Mouse (Mus musculus) hindbrain, embryonic 10.5 days (tissue): ENCODE results near the gene Itfg1. TPM values are rescaled to one million over a fixed set of nuclear protein-coding genes. Genes with fewer than 3 reads are reported as not detected.
A peak's percentile ranks its signal among the peaks of the same experiment; 100 is the strongest.
"Not testable (repeated sequence)": the region's sequence is repeated elsewhere in the genome, so short reads cannot be mapped to it uniquely, and the experiment has no call there.

Experiments
- DNase-seq: peaks from one replicate; pipeline ENCODE4 v3.0.0-alpha.2; 2017; ENCODE audit warnings: low spot score
- H3K27ac ChIP-seq: fragments of 300-500 bp; sonication (generic); 2 replicates; pipeline ENCODE4 v1.5.1; 2016; ENCODE audit warnings: mild to moderate bottlenecking, moderate library complexity
- H3K27me3 ChIP-seq: fragments of 300-500 bp; sonication (generic); 2 replicates; pipeline ENCODE4 v1.6.1; 2016; ENCODE audit warnings: mild to moderate bottlenecking; ENCODE audit not compliant: poor library complexity, insufficient read depth, severe bottlenecking
- H3K36me3 ChIP-seq: fragments of 300-500 bp; sonication (generic); 2 replicates; pipeline ENCODE4 v1.6.1; 2016; ENCODE audit warnings: mild to moderate bottlenecking, moderate library complexity
- H3K4me1 ChIP-seq: fragments of 300-500 bp; sonication (generic); replicated peaks from 2 replicates; pipeline ENCODE4 v1.6.1; 2016; ENCODE audit warnings: mild to moderate bottlenecking
- H3K4me3 ChIP-seq: fragments of 300-500 bp; sonication (generic); 2 replicates; pipeline ENCODE4 v1.5.1; 2016; ENCODE audit warnings: mild to moderate bottlenecking, moderate library complexity
- H3K9me3 ChIP-seq: fragments of 300-500 bp; sonication (generic); 2 replicates; pipeline ENCODE4 v1.6.1; 2016; ENCODE audit warnings: mild to moderate bottlenecking, moderate library complexity
- WGBS: fragments of 180-500 bp; shearing (Covaris S2); methylation state at CpG from one replicate; pipeline ENCODE4 v1.1.7; 2016; 5-methylcytosine and 5-hydroxymethylcytosine counted together
- polyA plus RNA-seq: library from polyadenylated mRNA; unstranded; fragments of >200 nt; fragmentation: Nextera tagmentation; extraction: Ambion mirVana; gene quantifications from 2 replicates; pipeline ENCODE4 v1.2.1, GENCODE M21; 2016

The Itfg1 gene
- 63.9 and 73.8 TPM in 2 replicates for polyA plus RNA-seq

- Histone ChIP-seq H3K4me3 (peak within 1 kb of the TSS; percentile 90), H3K27me3 (no peaks in the 10 kb centered on the region), H3K27ac (peak within 1 kb of the TSS; percentile 96), H3K4me1 (peaks cover 18% of the 10 kb centered on the region), H3K36me3 (peaks cover 20% of the 10 kb centered on the region), H3K9me3 (no peaks in the 10 kb centered on the region)
- DNase-seq: peak; percentile 95
- WGBS: under 1% methylated on average over 54 of the region's 54 CpGs
These were observed at the start of gene Itfg1, which contains the start of gene Phkb for GRCm38 (mm10) chr8:85840657-85841488. TSS of gene Itfg1 (minus strand) at chr8:85840921. TSS of gene Phkb (plus strand) at chr8:85840959.

GRCm38 (mm10) chr8:85884811-85885210 is 44.1 kb upstream of the Itfg1 start:
- 94% methylated on average over 3 of the region's 3 CpGs for WGBS
- Histone ChIP-seq H3K36me3 (peaks cover 42% of the 10 kb centered on the region), H3K4me1 (no peaks in the 10 kb centered on the region), H3K4me3 (no peak overlapping the region), H3K27me3 (no peaks in the 10 kb centered on the region), H3K9me3 (no peaks in the 10 kb centered on the region), H3K27ac (no peak overlapping the region)
- DNase-seq: no peak

- H3K9me3 ChIP-seq: no peaks in the 10 kb centered on the region
- H3K36me3 ChIP-seq: peaks cover 40% of the 10 kb centered on the region
- no peak for DNase-seq
- H3K27me3 ChIP-seq: no peaks in the 10 kb centered on the region
- H3K4me1 ChIP-seq: no peaks in the 10 kb centered on the region
- H3K4me3 ChIP-seq: no peak overlapping the region
- no peak overlapping the region for H3K27ac ChIP-seq
- WGBS: 95% methylated on average over 7 of the region's 7 CpGs
These were observed 38.9 kb upstream of the Itfg1 start for GRCm38 (mm10) chr8:85879624-85880023.

GRCm38 (mm10) chr8:85877976-85878375 is 37.3 kb upstream of the Itfg1 start:
- Histone ChIP-seq H3K4me3 (no peak overlapping the region), H3K36me3 (peaks cover 30% of the 10 kb centered on the region), H3K27ac (no peak overlapping the region), H3K27me3 (no peaks in the 10 kb centered on the region), H3K4me1 (no peaks in the 10 kb centered on the region), H3K9me3 (no peaks in the 10 kb centered on the region)
- 97% methylated on average over 8 of the region's 8 CpGs for WGBS
- DNase-seq: no peak

GRCm38 (mm10) chr8:85871660-85872059 is 30.9 kb upstream of the Itfg1 start:
- Histone ChIP-seq H3K4me3 (no peak overlapping the region), H3K27ac (no peak overlapping the region), H3K4me1 (no peaks in the 10 kb centered on the region), H3K27me3 (no peaks in the 10 kb centered on the region), H3K36me3 (no peaks in the 10 kb centered on the region), H3K9me3 (no peaks in the 10 kb centered on the region)
- 78% methylated on average over 2 of the region's 2 CpGs for WGBS
- no peak for DNase-seq

GRCm38 (mm10) chr8:85862381-85862780 is 21.7 kb upstream of the Itfg1 start:
- H3K27ac ChIP-seq: no peak overlapping the region
- no peaks in the 10 kb centered on the region for H3K27me3 ChIP-seq
- H3K36me3 ChIP-seq: no peaks in the 10 kb centered on the region
- H3K4me1 ChIP-seq: no peaks in the 10 kb centered on the region
- no peak for DNase-seq
- H3K4me3 ChIP-seq: no peak overlapping the region
- no peaks in the 10 kb centered on the region for H3K9me3 ChIP-seq
- WGBS: 71% methylated on average over 1 of the region's 1 CpGs

GRCm38 (mm10) chr8:85860612-85861011 is 19.9 kb upstream of the Itfg1 start:
- Histone ChIP-seq H3K9me3 (no peaks in the 10 kb centered on the region), H3K36me3 (no peaks in the 10 kb centered on the region), H3K27ac (no peak overlapping the region), H3K4me3 (no peak overlapping the region), H3K27me3 (no peaks in the 10 kb centered on the region), H3K4me1 (no peaks in the 10 kb centered on the region)
- DNase-seq: no peak
- WGBS: 64% methylated on average over 5 of the region's 5 CpGs

- WGBS: 49% methylated on average over 11 of the region's 11 CpGs
- not testable (repeated sequence) for H3K27ac ChIP-seq, H3K4me1 ChIP-seq
These were observed 16.6 kb upstream of the Itfg1 start for GRCm38 (mm10) chr8:85857227-85857896.

GRCm38 (mm10) chr8:85854220-85855123 is 13.8 kb upstream of the Itfg1 start:
- H3K27ac ChIP-seq: no peak overlapping the region
- peaks cover 19% of the 10 kb centered on the region for H3K36me3 ChIP-seq
- no peaks in the 10 kb centered on the region for H3K9me3 ChIP-seq
- H3K27me3 ChIP-seq: no peaks in the 10 kb centered on the region
- H3K4me1 ChIP-seq: no peaks in the 10 kb centered on the region
- WGBS: 86% methylated on average over 19 of the region's 19 CpGs
- no peak for DNase-seq
- H3K4me3 ChIP-seq: no peak overlapping the region

More at GRCm38 (mm10) chr8:85857227-85857896, 16.6 kb upstream of the Itfg1 start:
- DNase-seq, H3K9me3 ChIP-seq, H3K4me3 ChIP-seq, H3K27me3 ChIP-seq: not testable (repeated sequence)
- H3K36me3 ChIP-seq: peaks cover 19% of the 10 kb centered on the region

GRCm38 (mm10) chr8:85845887-85846286 is 5.2 kb upstream of the Itfg1 start:
- DNase-seq: no peak
- Histone ChIP-seq H3K4me3 (no peak overlapping the region), H3K4me1 (peaks cover 10% of the 10 kb centered on the region), H3K36me3 (peaks cover 11% of the 10 kb centered on the region; the same call in 1 of the 2 replicates), H3K27me3 (no peaks in the 10 kb centered on the region), H3K27ac (no peak overlapping the region), H3K9me3 (no peaks in the 10 kb centered on the region)

- Histone ChIP-seq H3K4me1 (peaks cover 18% of the 10 kb centered on the region), H3K9me3 (no peaks in the 10 kb centered on the region), H3K4me3 (peak overlapping the region; percentile 90), H3K27ac (peak overlapping the region; percentile 96), H3K27me3 (no peaks in the 10 kb centered on the region), H3K36me3 (peaks cover 19% of the 10 kb centered on the region)
- WGBS: 20% methylated on average over 4 of the region's 4 CpGs
- DNase-seq: no peak
These were observed 721 bp upstream of the Itfg1 start for GRCm38 (mm10) chr8:85841489-85841795.

- peak overlapping the region; percentile 96 for H3K27ac ChIP-seq
- H3K36me3 ChIP-seq: peaks cover 28% of the 10 kb centered on the region
- WGBS: 2% methylated on average over 21 of the region's 21 CpGs
- H3K27me3 ChIP-seq: no peaks in the 10 kb centered on the region
- no peak for DNase-seq
- peak overlapping the region; percentile 90 for H3K4me3 ChIP-seq
- H3K4me1 ChIP-seq: peaks cover 18% of the 10 kb centered on the region
- no peaks in the 10 kb centered on the region for H3K9me3 ChIP-seq
These were observed 635 bp downstream of the Itfg1 start for GRCm38 (mm10) chr8:85839916-85840656.
